In the genomic region with DNA sequence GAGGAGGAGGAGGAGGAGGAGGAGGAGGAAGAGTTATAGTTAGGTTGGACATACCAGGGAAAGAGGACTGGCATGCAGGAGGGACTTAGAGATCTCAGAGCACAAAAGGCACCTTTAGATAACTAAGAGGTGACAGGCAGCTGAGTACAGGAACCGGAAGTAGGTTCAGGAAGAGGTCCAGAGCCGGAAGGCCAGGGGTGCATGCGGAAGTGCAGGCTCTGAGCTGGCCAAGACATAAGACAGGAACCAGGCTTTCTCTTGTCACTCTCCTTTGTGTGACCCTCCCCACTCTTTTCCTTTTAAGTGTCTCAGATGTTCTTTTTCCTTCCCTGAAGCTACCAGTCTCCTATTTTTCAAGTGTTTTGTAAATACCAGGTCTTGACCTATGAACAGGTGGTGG, we compare ENCODE assay signal across 8 mouse cellular contexts. TPM values are rescaled to one million over a fixed set of nuclear protein-coding genes. Genes with fewer than 3 reads are reported as not detected.
A peak's percentile ranks its signal among the peaks of the same experiment; 100 is the strongest.
DNase-seq lines count a peak whose midpoint lies in the region; ATAC-seq lines count a peak whose summit lies in the region.
"Had no signal": no experiment of that assay in that cellular context is flagged by ENCODE, and none has a peak within 500 bp of the region (broad histone marks: within the 10 kb centered on the region; RNA-seq: fewer than 3 reads in every experiment).

No protein-coding gene starts in this region.

- H3K9me3 ChIP-seq in embryonic facial prominence, embryonic 10.5 days = no peaks in the 10 kb centered on the region
- H3K9me3 ChIP-seq: embryonic facial prominence, embryonic 13.5 days had no signal

- H3K4me3 ChIP-seq in embryonic facial prominence, embryonic 10.5 days = no peak overlapping the region

- H3K27me3 ChIP-seq in embryonic facial prominence, embryonic 10.5 days (replicated peaks; ENCODE audit: low read depth, poor library complexity, severe bottlenecking) = no peaks in the 10 kb centered on the region
- H3K27me3 ChIP-seq: embryonic facial prominence, embryonic 13.5 days had no signal

- no peaks in the 10 kb centered on the region for H3K36me3 ChIP-seq in embryonic facial prominence, embryonic 10.5 days (replicated peaks)
- H3K36me3 ChIP-seq: embryonic facial prominence, embryonic 13.5 days had no signal

- WGBS in embryonic facial prominence, embryonic 10.5 days = 69% methylated on average over 3 of the region's 3 CpGs

- H3K4me1 ChIP-seq in embryonic facial prominence, embryonic 10.5 days = peaks cover 23% of the 10 kb centered on the region

- ATAC-seq in frontal cortex, adult (ENCODE audit: low TSS enrichment) = no peak

- peak overlapping the region; percentile 76 for H3K27ac ChIP-seq in embryonic facial prominence, embryonic 10.5 days (replicated peaks)

- peak; percentile 75 for DNase-seq in T-cell, adult 2 months (ENCODE audit: low spot score)
- peak; percentile 22 for DNase-seq in embryonic facial prominence, embryonic 10.5 days (ENCODE audit: low spot score)
- DNase-seq in kidney, adult 9 months = peak; percentile 67
- peak; percentile 23 for DNase-seq in lung, postnatal 14 days
- peak; percentile 57 for DNase-seq in thymus, postnatal 4 days
- no peak for DNase-seq in right cerebral cortex, postnatal 14 days

RNA-seq across cellular contexts. Expression of gene Plcl2, which starts 38.0 kb away (rescaled TPM):
- polyA plus RNA-seq in embryonic facial prominence, embryonic 10.5 days (2016; fragmentation: Nextera tagmentation; extraction: Ambion mirVana) = 5.1 and 6.0 TPM in 2 replicates
